Mouse (Mus musculus) thymus, adult 2 months (tissue): ENCODE results near the gene Tmem120b.

Source experiments
- CTCF ChIP-seq: fragments of 200-500 bp; IDR thresholded peaks from 2 replicates; pipeline ENCODE4 v1.5.1; 2012; ENCODE audit warnings: mild to moderate bottlenecking, control low read depth, low read length, moderate library complexity, borderline replicate concordance; ENCODE audit not compliant: control insufficient read depth, poor library complexity, insufficient read depth; ENCODE audit errors: extremely low read depth
- POLR2A ChIP-seq: fragments of 200-500 bp; IDR thresholded peaks from 2 replicates; pipeline ENCODE4 v1.6.1; 2012; ENCODE audit warnings: mild to moderate bottlenecking, low read length, control low read depth, moderate library complexity; ENCODE audit not compliant: control insufficient read depth, poor library complexity, insufficient read depth; ENCODE audit errors: extremely low read depth

- no peak for TF ChIP-seq CTCF
- TF ChIP-seq POLR2A = no peak
Measured at GRCm38 (mm10) chr5:123049271-123049670, 18.9 kb upstream of the Tmem120b start.
